Comparison of ENCODE assay signal across 8 mouse cellular contexts in the genomic region with DNA sequence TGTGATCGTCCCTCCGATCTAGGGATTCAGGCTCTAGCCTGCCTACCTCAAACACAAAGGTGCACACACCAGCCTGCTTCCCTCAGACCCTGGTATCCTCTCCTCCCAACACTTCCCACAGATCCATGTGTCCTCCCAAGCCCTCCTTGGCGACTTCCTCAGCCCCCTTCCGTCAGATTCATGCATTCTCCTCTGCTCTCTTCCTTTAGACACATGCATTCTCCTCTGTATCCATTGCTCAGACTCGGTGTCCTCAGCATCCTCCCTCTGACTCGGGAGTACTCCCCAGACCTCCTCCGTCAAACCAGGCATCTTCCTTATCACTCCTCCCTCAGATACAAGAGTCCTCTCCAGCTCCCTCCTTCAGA. TPM values are rescaled to one million over a fixed set of nuclear protein-coding genes. Genes with fewer than 3 reads are reported as not detected.
A peak's percentile ranks its signal among the peaks of the same experiment; 100 is the strongest.
DNase-seq lines count a peak whose midpoint lies in the region; ATAC-seq and TF ChIP-seq lines count a peak whose summit lies in the region.

No protein-coding gene starts in this region.

- TF ChIP-seq CTCF in cortical plate, adult 2 months (IDR thresholded peaks at IDR 0.05; ENCODE audit: extremely low read depth, insufficient read depth, low read length) = no peak

- H3K4me3 ChIP-seq in kidney, embryonic 15.5 days (replicated peaks) = peak overlapping the region; percentile 81
- H3K4me3 ChIP-seq in cortical plate, adult 2 months (ENCODE audit: insufficient read depth, low read length) = peak overlapping the region; percentile 81
- H3K4me3 ChIP-seq in hindbrain, embryonic 14.5 days (replicated peaks; ENCODE audit: low read length) = peak overlapping the region; percentile 75
- H3K4me3 ChIP-seq in midbrain, embryonic 14.5 days (replicated peaks; ENCODE audit: low read depth, low read length) = peak overlapping the region; percentile 70

- peaks cover 36% of the 10 kb centered on the region for H3K36me3 ChIP-seq in kidney, embryonic 15.5 days
- H3K36me3 ChIP-seq in hindbrain, embryonic 14.5 days (replicated peaks; ENCODE audit: control insufficient read depth, insufficient read depth) = peaks cover 33% of the 10 kb centered on the region
- peaks cover 32% of the 10 kb centered on the region for H3K36me3 ChIP-seq in midbrain, embryonic 14.5 days (ENCODE audit: control insufficient read depth, insufficient read depth, low read length)

- H3K4me2 ChIP-seq in kidney, embryonic 15.5 days = peak overlapping the region; percentile 91
- H3K4me2 ChIP-seq in hindbrain, embryonic 14.5 days (replicated peaks) = peak overlapping the region; percentile 93
- peak overlapping the region; percentile 64 for H3K4me2 ChIP-seq in midbrain, embryonic 14.5 days (ENCODE audit: low read length)

- no peak for DNase-seq in kidney, adult 9 months
- no peak for DNase-seq in hindbrain, embryonic 14.5 days (ENCODE audit: low spot score)
- DNase-seq in midbrain, embryonic 14.5 days = no peak
- DNase-seq in yolk sac, embryonic 10.5 days (ENCODE audit: low spot score) = no peak
- no peak for DNase-seq in left cerebral cortex, postnatal 10 days (ENCODE audit: extremely low spot score in 1 of 2, low spot score in 2 of 2)

- no peaks in the 10 kb centered on the region for H3K9me3 ChIP-seq in kidney, embryonic 15.5 days (replicated peaks)
- H3K9me3 ChIP-seq in hindbrain, embryonic 14.5 days (ENCODE audit: control insufficient read depth, low read length) = no peaks in the 10 kb centered on the region
- H3K9me3 ChIP-seq in midbrain, embryonic 14.5 days (ENCODE audit: control insufficient read depth, low read length) = no peaks in the 10 kb centered on the region

- H3K27me3 ChIP-seq in kidney, embryonic 15.5 days = no peaks in the 10 kb centered on the region
- no peaks in the 10 kb centered on the region for H3K27me3 ChIP-seq in hindbrain, embryonic 14.5 days (ENCODE audit: control insufficient read depth, insufficient read depth, low read length)
- H3K27me3 ChIP-seq in midbrain, embryonic 14.5 days (ENCODE audit: control insufficient read depth, insufficient read depth, low read length) = no peaks in the 10 kb centered on the region

- H3K9ac ChIP-seq in kidney, embryonic 15.5 days = peak overlapping the region; percentile 85
- peak overlapping the region; percentile 77 for H3K9ac ChIP-seq in hindbrain, embryonic 14.5 days
- peak overlapping the region; percentile 58 for H3K9ac ChIP-seq in midbrain, embryonic 14.5 days (replicated peaks; ENCODE audit: low read length)

- intact Hi-C loops in left cerebral cortex, postnatal 10 days (cut with DNase I) = no loop called here

- 2% methylated on average over 7 of the region's 7 CpGs for WGBS in kidney, embryonic 15.5 days
- WGBS in hindbrain, embryonic 14.5 days = 1% methylated on average over 7 of the region's 7 CpGs
- 2% methylated on average over 7 of the region's 7 CpGs for WGBS in midbrain, embryonic 14.5 days

- no peak for ATAC-seq in kidney, embryonic 15.5 days (replicated peaks; ENCODE audit: low FRiP score)
- ATAC-seq in hindbrain, embryonic 14.5 days (ENCODE audit: low FRiP score) = no peak
- ATAC-seq in midbrain, embryonic 14.5 days (ENCODE audit: low FRiP score, low TSS enrichment) = no peak
- no peak for ATAC-seq in frontal cortex, adult (ENCODE audit: low TSS enrichment)

- TF ChIP-seq POLR2A in cortical plate, adult 2 months (IDR thresholded peaks at IDR 0.05; ENCODE audit: extremely low read depth, insufficient read depth, low read length) = no peak

- peaks cover 43% of the 10 kb centered on the region for H3K4me1 ChIP-seq in kidney, embryonic 15.5 days
- H3K4me1 ChIP-seq in cortical plate, adult 2 months (ENCODE audit: control insufficient read depth, insufficient read depth, low read length) = peaks cover 2% of the 10 kb centered on the region
- H3K4me1 ChIP-seq in hindbrain, embryonic 14.5 days (replicated peaks; ENCODE audit: control insufficient read depth, insufficient read depth, low read length) = peaks cover 33% of the 10 kb centered on the region
- H3K4me1 ChIP-seq in midbrain, embryonic 14.5 days (ENCODE audit: control insufficient read depth, insufficient read depth, low read length) = peaks cover 30% of the 10 kb centered on the region

- H3K27ac ChIP-seq in kidney, embryonic 15.5 days = peak overlapping the region; percentile 92
- no peak overlapping the region for H3K27ac ChIP-seq in cortical plate, adult 2 months (ENCODE audit: insufficient read depth, low read length)
- peak overlapping the region; percentile 85 for H3K27ac ChIP-seq in hindbrain, embryonic 14.5 days
- peak overlapping the region; percentile 92 for H3K27ac ChIP-seq in midbrain, embryonic 14.5 days (replicated peaks; ENCODE audit: low read depth, low read length)

RNA-seq across cellular contexts. Expression of a gene that starts 0.8 kb away (rescaled TPM):
- polyA plus RNA-seq in kidney, embryonic 15.5 days (2015; fragmentation: Nextera tagmentation; extraction: Ambion mirVana) = 37.6 and 40.8 TPM in 2 replicates
- polyA plus RNA-seq in cortical plate, adult 2 months (2012; rRNA removed) = 25.7 and 26.4 TPM in 2 replicates
- 17.8 and 21.6 TPM in 2 replicates for polyA plus RNA-seq in hindbrain, embryonic 14.5 days (2014; fragmentation: Nextera tagmentation; extraction: Ambion mirVana)
- 15.5 TPM in 2 replicates for polyA plus RNA-seq in midbrain, embryonic 14.5 days (2014; fragmentation: Nextera tagmentation; extraction: Ambion mirVana)
- total RNA-seq in left cerebral cortex, postnatal 10 days (2021) = 10 to 100 TPM; 16.9 to 17.3 TPM

RNA-seq across cellular contexts. Expression of a gene that starts 4.1 kb away (rescaled TPM):
- 165 and 167 TPM in 2 replicates for polyA plus RNA-seq in kidney, embryonic 15.5 days (2015; fragmentation: Nextera tagmentation; extraction: Ambion mirVana)
- polyA plus RNA-seq in cortical plate, adult 2 months (2012; rRNA removed) = 41.7 and 47.4 TPM in 2 replicates
- polyA plus RNA-seq in hindbrain, embryonic 14.5 days (2014; fragmentation: Nextera tagmentation; extraction: Ambion mirVana) = 83.9 and 93.5 TPM in 2 replicates
- 110 and 114 TPM in 2 replicates for polyA plus RNA-seq in midbrain, embryonic 14.5 days (2014; fragmentation: Nextera tagmentation; extraction: Ambion mirVana)
- total RNA-seq in left cerebral cortex, postnatal 10 days (2021) = 10 to 100 TPM; 31.3 to 41.1 TPM

RNA-seq across cellular contexts. Expression of a gene that starts 13.2 kb away (rescaled TPM):
- not detected in 2 replicates for polyA plus RNA-seq in kidney, embryonic 15.5 days (2015; fragmentation: Nextera tagmentation; extraction: Ambion mirVana)
- polyA plus RNA-seq in cortical plate, adult 2 months (2012; rRNA removed) = 0.17 TPM in 1 of 2 replicates, not detected in the other
- 1.2 and 2.0 TPM in 2 replicates for polyA plus RNA-seq in hindbrain, embryonic 14.5 days (2014; fragmentation: Nextera tagmentation; extraction: Ambion mirVana)
- polyA plus RNA-seq in midbrain, embryonic 14.5 days (2014; fragmentation: Nextera tagmentation; extraction: Ambion mirVana) = 0.34 TPM in 1 of 2 replicates, not detected in the other
- not detected for total RNA-seq in left cerebral cortex, postnatal 10 days (2021)

RNA-seq across cellular contexts. Expression of a gene that starts 20.3 kb away (rescaled TPM):
- 1.1 and 1.4 TPM in 2 replicates for polyA plus RNA-seq in kidney, embryonic 15.5 days (2015; fragmentation: Nextera tagmentation; extraction: Ambion mirVana)
- polyA plus RNA-seq in cortical plate, adult 2 months (2012; rRNA removed) = 0.04 and 0.08 TPM in 2 replicates
- 0.13 TPM in 1 of 2 replicates, not detected in the other for polyA plus RNA-seq in hindbrain, embryonic 14.5 days (2014; fragmentation: Nextera tagmentation; extraction: Ambion mirVana)
- polyA plus RNA-seq in midbrain, embryonic 14.5 days (2014; fragmentation: Nextera tagmentation; extraction: Ambion mirVana) = not detected in 2 replicates
- not detected for total RNA-seq in left cerebral cortex, postnatal 10 days (2021)

RNA-seq across cellular contexts. Expression of a gene that starts 25.9 kb away (rescaled TPM):
- polyA plus RNA-seq in kidney, embryonic 15.5 days (2015; fragmentation: Nextera tagmentation; extraction: Ambion mirVana) = 4,509 and 4,690 TPM in 2 replicates
- 588 and 637 TPM in 2 replicates for polyA plus RNA-seq in cortical plate, adult 2 months (2012; rRNA removed)
- 4,936 and 5,483 TPM in 2 replicates for polyA plus RNA-seq in hindbrain, embryonic 14.5 days (2014; fragmentation: Nextera tagmentation; extraction: Ambion mirVana)
- 5,898 and 6,785 TPM in 2 replicates for polyA plus RNA-seq in midbrain, embryonic 14.5 days (2014; fragmentation: Nextera tagmentation; extraction: Ambion mirVana)
- 100 to 1,000 TPM; 445 to 456 TPM for total RNA-seq in left cerebral cortex, postnatal 10 days (2021)
